Mouse (Mus musculus) kidney, adult 2 months (tissue): ENCODE measurements around the gene Cmas. TPM values are rescaled to one million over a fixed set of nuclear protein-coding genes. Genes with fewer than 3 reads are reported as not detected.

ENCODE experiments used
- DNase-seq: peaks from one replicate; pipeline ENCODE4 v3.0.0; 2021
- H3K27ac ChIP-seq: fragments of 200-500 bp; 2 replicates; pipeline ENCODE4 v1.5.1; 2012; ENCODE audit warnings: low read depth, low read length, control low read depth, inconsistent platforms; ENCODE audit not compliant: insufficient read depth
- H3K27me3 ChIP-seq: fragments of 200-500 bp; replicated peaks from 2 replicates; pipeline ENCODE4 v1.6.1; 2012; ENCODE audit warnings: mild to moderate bottlenecking, moderate library complexity, low read length, inconsistent platforms; ENCODE audit not compliant: control insufficient read depth, insufficient read depth
- H3K36me3 ChIP-seq: fragments of 200-500 bp; 2 replicates; pipeline ENCODE4 v1.6.1; 2012; ENCODE audit warnings: mild to moderate bottlenecking, moderate library complexity, low read length, inconsistent platforms; ENCODE audit not compliant: control insufficient read depth, insufficient read depth
- H3K4me1 ChIP-seq: fragments of 200-500 bp; 2 replicates; pipeline ENCODE4 v1.6.1; 2011; ENCODE audit warnings: low read length; ENCODE audit not compliant: control insufficient read depth, insufficient read depth
- H3K4me3 ChIP-seq: fragments of 200-500 bp; 2 replicates; pipeline ENCODE4 v1.5.1; 2011; ENCODE audit warnings: mild to moderate bottlenecking, low read depth, low read length, control low read depth; ENCODE audit not compliant: insufficient read depth
- CTCF ChIP-seq: fragments of 200-500 bp; conservative IDR thresholded peaks from 2 replicates; pipeline ENCODE4 v1.5.1; 2011; ENCODE audit warnings: low read depth, mild to moderate bottlenecking, control low read depth, low read length, moderate library complexity, mixed read lengths; ENCODE audit not compliant: insufficient read depth, insufficient read length
- POLR2A ChIP-seq: fragments of 200-500 bp; IDR thresholded peaks from one replicate; pipeline ENCODE4 v1.6.1; 2011; ENCODE audit warnings: low read depth, low read length, control low read depth
- WGBS: fragments of 180-500 bp; shearing (Covaris S2); methylation state at CpG from one replicate; pipeline ENCODE4 v1.1.7; 2018; 5-methylcytosine and 5-hydroxymethylcytosine counted together
- polyA plus RNA-seq: library from polyadenylated mRNA; depleted of rRNA; stranded (reverse); fragments of >200 nt; gene quantifications from 2 replicates; pipeline ENCODE4 v1.2.3, GENCODE M21; 2012; rRNA removed

The Cmas gene
- polyA plus RNA-seq, 1 experiment = 16.5 TPM

DNA sequence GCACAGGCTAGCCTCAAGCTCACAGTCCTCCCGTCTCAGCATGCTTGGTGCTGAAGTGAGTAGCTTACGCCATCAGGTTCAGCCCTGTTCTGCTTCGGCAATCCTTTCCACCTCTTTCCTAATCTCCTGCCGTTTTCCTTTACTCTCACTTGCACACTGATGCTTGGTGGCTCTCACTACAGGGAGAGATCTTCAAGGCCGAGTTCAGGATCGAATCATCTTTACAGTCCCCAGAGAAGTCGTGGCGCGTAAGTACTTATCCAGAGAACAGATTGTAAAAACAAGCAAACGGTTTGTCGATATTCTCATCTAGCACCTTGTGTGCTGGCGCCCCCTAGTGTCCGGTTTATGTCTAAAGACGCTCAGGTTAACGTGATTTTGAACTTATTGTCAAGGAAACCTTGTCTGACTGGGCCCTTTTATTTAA lies 58.0 kb downstream of the Cmas start:
- WGBS = 2% methylated on average over 15 of the region's 15 CpGs
- H3K4me3 ChIP-seq = peak overlapping the region; percentile 52
- peak; percentile 90 for DNase-seq
- no peaks in the 10 kb centered on the region for H3K27me3 ChIP-seq
- H3K4me1 ChIP-seq = no peaks in the 10 kb centered on the region; the same call in 1 of the 2 replicates
- TF ChIP-seq POLR2A (no peak), CTCF (peak; percentile 70)
- H3K27ac ChIP-seq = no peak overlapping the region
- no peaks in the 10 kb centered on the region for H3K36me3 ChIP-seq

DNA sequence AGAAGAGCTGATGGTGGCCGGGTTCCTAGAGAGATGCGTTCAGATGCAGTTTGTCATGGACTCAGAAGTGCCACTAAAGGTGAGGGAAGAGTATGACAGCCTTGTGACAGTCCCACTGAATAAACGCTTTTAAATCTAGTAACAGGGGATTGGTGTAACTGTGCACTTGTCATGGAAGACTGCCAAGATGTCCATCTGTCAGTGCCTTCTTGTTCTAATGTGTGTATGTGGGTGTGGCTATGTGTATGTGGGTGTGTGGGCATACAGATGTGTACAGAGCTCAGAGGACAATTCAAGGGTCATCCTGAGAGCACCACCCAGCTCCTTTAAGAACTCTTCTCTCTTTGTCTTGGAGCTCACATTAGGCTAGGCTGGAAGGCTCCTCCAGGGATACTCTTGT lies 59.0 kb downstream of the Cmas start:
- WGBS = 79% methylated on average over 3 of the region's 3 CpGs
- Histone ChIP-seq H3K4me3 (no peak overlapping the region), H3K27me3 (no peaks in the 10 kb centered on the region), H3K4me1 (no peaks in the 10 kb centered on the region; the same call in 1 of the 2 replicates), H3K36me3 (no peaks in the 10 kb centered on the region), H3K27ac (no peak overlapping the region)
- TF ChIP-seq POLR2A (no peak), CTCF (no peak)
- no peak for DNase-seq

DNA sequence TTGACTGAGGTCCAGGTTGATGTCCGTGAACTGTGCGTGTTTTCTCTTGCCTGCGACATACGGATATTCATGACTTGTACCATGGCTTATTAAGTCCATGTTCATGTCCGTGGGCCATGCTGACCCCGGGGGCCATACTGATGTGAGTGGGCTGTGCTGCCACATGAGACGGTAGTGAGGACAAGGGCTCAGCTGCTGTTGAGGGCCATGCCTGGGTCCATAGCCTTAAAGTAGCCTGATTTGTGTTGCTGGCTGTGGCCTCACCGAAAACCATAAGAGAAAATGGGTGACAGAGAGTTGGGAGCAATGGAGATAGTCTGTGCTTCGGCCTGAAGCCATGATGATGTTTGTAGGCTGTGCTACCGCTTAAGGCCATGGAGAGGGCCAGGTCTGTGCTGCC lies 61.8 kb downstream of the Cmas start:
- Histone ChIP-seq H3K27me3 (no peaks in the 10 kb centered on the region), H3K36me3 (no peaks in the 10 kb centered on the region), H3K4me1 (no peaks in the 10 kb centered on the region; the same call in 1 of the 2 replicates), H3K4me3 (no peak overlapping the region), H3K27ac (no peak overlapping the region)
- WGBS = 95% methylated on average over 10 of the region's 10 CpGs
- no peak for DNase-seq
- TF ChIP-seq POLR2A (no peak), CTCF (no peak)

DNA sequence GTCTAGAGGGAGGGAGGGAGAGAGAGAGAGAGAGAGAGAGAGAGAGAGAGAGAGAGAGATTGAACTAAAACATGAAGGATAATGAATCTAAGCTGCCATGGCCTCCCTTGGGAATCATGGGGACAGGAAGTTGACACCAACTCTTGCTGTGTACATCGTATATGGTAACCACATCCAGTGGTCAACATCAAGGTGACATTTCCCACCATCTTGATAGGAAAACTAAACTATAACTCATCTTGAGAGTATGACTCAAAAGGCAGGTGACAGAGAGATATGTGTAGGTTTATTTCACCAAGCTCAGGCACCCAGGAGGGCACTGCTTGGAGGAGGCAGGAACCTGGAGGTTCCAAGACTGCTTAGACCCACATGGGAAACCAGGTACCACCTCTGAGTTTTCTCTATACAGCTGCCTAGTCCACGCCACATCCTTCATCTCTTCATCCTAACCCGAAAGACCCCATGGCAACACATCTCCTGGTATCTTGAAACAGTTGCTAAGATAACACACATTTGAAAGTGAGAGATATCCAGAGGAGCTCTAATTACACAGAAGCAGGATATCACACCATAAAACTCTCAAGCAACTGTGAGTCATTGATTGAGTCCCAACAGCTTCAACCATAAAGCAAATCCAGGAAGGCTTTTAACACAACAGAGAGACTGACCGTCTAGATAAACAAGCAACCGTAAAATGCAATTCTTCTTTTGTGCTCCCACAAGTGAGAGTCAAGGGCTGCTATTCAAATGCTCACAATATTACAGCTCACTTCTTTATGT lies 66.7 kb downstream of the Cmas start:
- H3K36me3 ChIP-seq = no peaks in the 10 kb centered on the region
- no peak overlapping the region for H3K4me3 ChIP-seq
- H3K27ac ChIP-seq = no peak overlapping the region
- no peaks in the 10 kb centered on the region for H3K4me1 ChIP-seq
- no peak for DNase-seq
- TF ChIP-seq POLR2A (no peak), CTCF (no peak)
- H3K27me3 ChIP-seq = no peaks in the 10 kb centered on the region
- 67% methylated on average over 5 of the region's 5 CpGs for WGBS

Other genes with a start within 250 kb of the Cmas start
- 2,043 and 2,340 TPM in 2 replicates for gene Ldhb, start 248.7 kb upstream of the Cmas start, polyA plus RNA-seq
- gene Kcnj8, start 185.1 kb upstream of the Cmas start, polyA plus RNA-seq = 9.4 TPM in 2 replicates
- 4.1 and 5.3 TPM in 2 replicates for gene Abcc9, start 54.4 kb upstream of the Cmas start, polyA plus RNA-seq
- gene Sult6b2, start 47.8 kb downstream of the Cmas start, polyA plus RNA-seq = not detected in 2 replicates
- 13.2 and 14.3 TPM in 2 replicates for gene St8sia1, start 207.8 kb downstream of the Cmas start, polyA plus RNA-seq